Mouse (Mus musculus) neural tube, embryonic 14.5 days (tissue): ENCODE measurements around the gene Cnbp. TPM values are rescaled to one million over a fixed set of nuclear protein-coding genes. Genes with fewer than 3 reads are reported as not detected.

Experiments used
- ATAC-seq: fragments of 200-750 bp; cut with Nextera tagmentation; 2 replicates; pipeline ENCODE4 v1.8.0; 2017; ENCODE audit warnings: low read depth, mild to moderate bottlenecking, moderate TSS enrichment, moderate library complexity
- H3K27ac ChIP-seq: fragments of 300-500 bp; sonication (generic); 2 replicates; pipeline ENCODE4 v1.5.1; 2014; ENCODE audit warnings: low read depth, mild to moderate bottlenecking, control low read depth, low read length, moderate library complexity, mixed read lengths
- H3K27me3 ChIP-seq: fragments of 300-500 bp; sonication (generic); 2 replicates; pipeline ENCODE4 v1.6.1; 2014; ENCODE audit warnings: low read length; ENCODE audit not compliant: control insufficient read depth, insufficient read depth
- H3K36me3 ChIP-seq: fragments of 300-500 bp; sonication (generic); 2 replicates; pipeline ENCODE4 v1.6.1; 2014; ENCODE audit warnings: low read length, mixed read lengths; ENCODE audit not compliant: control insufficient read depth, insufficient read depth
- H3K4me1 ChIP-seq: fragments of 300-500 bp; sonication (generic); 2 replicates; pipeline ENCODE4 v1.6.1; 2014; ENCODE audit warnings: low read length; ENCODE audit not compliant: control insufficient read depth, insufficient read depth
- H3K4me2 ChIP-seq: fragments of 300-500 bp; sonication (generic); 2 replicates; pipeline ENCODE4 v1.6.1; 2014; ENCODE audit warnings: mild to moderate bottlenecking, low read depth, low read length, control low read depth
- H3K4me3 ChIP-seq: fragments of 300-500 bp; sonication (generic); 2 replicates; pipeline ENCODE4 v1.5.1; 2014; ENCODE audit warnings: low read depth, low read length, control low read depth, mixed read lengths
- H3K9ac ChIP-seq: fragments of 300-500 bp; sonication (generic); replicated peaks from 2 replicates; pipeline ENCODE4 v1.6.1; 2014; ENCODE audit warnings: low read depth, mild to moderate bottlenecking, control low read depth, low read length, mixed read lengths
- H3K9me3 ChIP-seq: fragments of 300-500 bp; sonication (generic); 2 replicates; pipeline ENCODE4 v1.6.1; 2016; ENCODE audit warnings: low read length; ENCODE audit not compliant: control insufficient read depth
- WGBS: fragments of 180-500 bp; shearing (Covaris S2); extraction: QIAGEN DNeasy Blood & Tissue Kit; methylation state at CpG from one replicate; pipeline ENCODE4 v1.1.7; 2014; 5-methylcytosine and 5-hydroxymethylcytosine counted together
- polyA plus RNA-seq: library from polyadenylated mRNA; unstranded; fragments of >200 nt; fragmentation: Nextera tagmentation; extraction: Ambion mirVana; gene quantifications from 2 replicates; pipeline ENCODE4 v1.2.1, GENCODE M21; 2014

The Cnbp gene
- polyA plus RNA-seq, 1 experiment from 2014 or later = 529 TPM

- H3K36me3 ChIP-seq = peaks cover 3% of the 10 kb centered on the region; the same call in 1 of the 2 replicates
- H3K9ac ChIP-seq = peak overlapping the region; percentile 80
- no peaks in the 10 kb centered on the region for H3K9me3 ChIP-seq
- peaks cover 6% of the 10 kb centered on the region; the same call in 1 of the 2 replicates for H3K4me1 ChIP-seq
- H3K4me3 ChIP-seq = peak overlapping the region; percentile 70
- 1% methylated on average over 77 of the region's 77 CpGs for WGBS
- no peaks in the 10 kb centered on the region; the same call in 1 of the 2 replicates for H3K27me3 ChIP-seq
- H3K27ac ChIP-seq = peak overlapping the region; percentile 66
- H3K4me2 ChIP-seq = peak overlapping the region; percentile 95
- ATAC-seq = peak; percentile 75
Measured at GRCm38 (mm10) chr6:87810713-87811669, 39.9 kb downstream of the Cnbp start.

GRCm38 (mm10) chr6:87810311-87810710 is 40.6 kb downstream of the Cnbp start:
- H3K9ac ChIP-seq = no peak overlapping the region
- no peak for ATAC-seq
- no peak overlapping the region for H3K27ac ChIP-seq
- H3K36me3 ChIP-seq = peaks cover 3% of the 10 kb centered on the region; the same call in 1 of the 2 replicates
- H3K4me3 ChIP-seq = peak overlapping the region; percentile 70
- peak overlapping the region; percentile 95 for H3K4me2 ChIP-seq
- no peaks in the 10 kb centered on the region for H3K9me3 ChIP-seq
- WGBS = 37% methylated on average over 6 of the region's 6 CpGs
- H3K4me1 ChIP-seq = peaks cover 6% of the 10 kb centered on the region; the same call in 1 of the 2 replicates
- H3K27me3 ChIP-seq = no peaks in the 10 kb centered on the region; the same call in 1 of the 2 replicates

GRCm38 (mm10) chr6:87809651-87810161 is 41.2 kb downstream of the Cnbp start:
- Histone ChIP-seq H3K9ac (no peak overlapping the region), H3K4me3 (no peak overlapping the region), H3K9me3 (no peaks in the 10 kb centered on the region), H3K27me3 (no peaks in the 10 kb centered on the region; the same call in 1 of the 2 replicates), H3K36me3 (peaks cover 3% of the 10 kb centered on the region; the same call in 1 of the 2 replicates), H3K4me2 (no peak overlapping the region), H3K27ac (no peak overlapping the region), H3K4me1 (peaks cover 6% of the 10 kb centered on the region; the same call in 1 of the 2 replicates)
- WGBS = 82% methylated on average over 6 of the region's 6 CpGs
- ATAC-seq = no peak

- Histone ChIP-seq H3K4me2 (no peak overlapping the region), H3K27ac (no peak overlapping the region), H3K4me1 (peaks cover 6% of the 10 kb centered on the region; the same call in 1 of the 2 replicates), H3K4me3 (no peak overlapping the region), H3K9me3 (no peaks in the 10 kb centered on the region), H3K36me3 (peaks cover 3% of the 10 kb centered on the region; the same call in 1 of the 2 replicates), H3K27me3 (no peaks in the 10 kb centered on the region; the same call in 1 of the 2 replicates), H3K9ac (no peak overlapping the region)
- ATAC-seq = no peak
- WGBS = 92% methylated on average over 2 of the region's 2 CpGs
Measured at GRCm38 (mm10) chr6:87809144-87809543, 41.8 kb downstream of the Cnbp start.

GRCm38 (mm10) chr6:87808521-87808920 is 42.4 kb downstream of the Cnbp start:
- H3K9ac ChIP-seq = no peak overlapping the region
- no peak overlapping the region for H3K27ac ChIP-seq
- no peak overlapping the region for H3K4me3 ChIP-seq
- no peak for ATAC-seq
- peaks cover 3% of the 10 kb centered on the region; the same call in 1 of the 2 replicates for H3K36me3 ChIP-seq
- H3K4me2 ChIP-seq = no peak overlapping the region
- no peaks in the 10 kb centered on the region; the same call in 1 of the 2 replicates for H3K27me3 ChIP-seq
- peaks cover 6% of the 10 kb centered on the region; the same call in 1 of the 2 replicates for H3K4me1 ChIP-seq
- 79% methylated on average over 3 of the region's 3 CpGs for WGBS
- no peaks in the 10 kb centered on the region for H3K9me3 ChIP-seq

- no peak for ATAC-seq
- no peak overlapping the region for H3K9ac ChIP-seq
Measured at GRCm38 (mm10) chr6:87807735-87808440, 43.0 kb downstream of the Cnbp start.

GRCm38 (mm10) chr6:87806857-87807256 is 44.0 kb downstream of the Cnbp start:
- Histone ChIP-seq H3K4me3 (no peak overlapping the region), H3K9ac (no peak overlapping the region), H3K4me2 (no peak overlapping the region), H3K9me3 (no peaks in the 10 kb centered on the region), H3K27me3 (no peaks in the 10 kb centered on the region; the same call in 1 of the 2 replicates), H3K36me3 (peaks cover 3% of the 10 kb centered on the region; the same call in 1 of the 2 replicates), H3K4me1 (peaks cover 6% of the 10 kb centered on the region; the same call in 1 of the 2 replicates), H3K27ac (no peak overlapping the region)
- 66% methylated on average over 2 of the region's 2 CpGs for WGBS
- ATAC-seq = no peak

More at GRCm38 (mm10) chr6:87807735-87808440, 43.0 kb downstream of the Cnbp start:
- WGBS = 89% methylated on average over 4 of the region's 4 CpGs
- no peaks in the 10 kb centered on the region; the same call in 1 of the 2 replicates for H3K27me3 ChIP-seq
- H3K4me2 ChIP-seq = no peak overlapping the region
- H3K4me1 ChIP-seq = peaks cover 6% of the 10 kb centered on the region; the same call in 1 of the 2 replicates
- no peak overlapping the region for H3K27ac ChIP-seq
- peaks cover 3% of the 10 kb centered on the region; the same call in 1 of the 2 replicates for H3K36me3 ChIP-seq
- H3K4me3 ChIP-seq = no peak overlapping the region
- H3K9me3 ChIP-seq = no peaks in the 10 kb centered on the region

- ATAC-seq = no peak
- Histone ChIP-seq H3K9me3 (no peaks in the 10 kb centered on the region), H3K4me2 (no peak overlapping the region), H3K36me3 (peaks cover 3% of the 10 kb centered on the region; the same call in 1 of the 2 replicates), H3K27me3 (no peaks in the 10 kb centered on the region), H3K4me1 (peaks cover 6% of the 10 kb centered on the region; the same call in 1 of the 2 replicates), H3K27ac (no peak overlapping the region), H3K4me3 (no peak overlapping the region), H3K9ac (no peak overlapping the region)
- 90% methylated on average over 2 of the region's 2 CpGs for WGBS
Measured at GRCm38 (mm10) chr6:87806028-87806427, 44.9 kb downstream of the Cnbp start.
